Mouse (Mus musculus) forebrain, embryonic 11.5 days (tissue): ENCODE measurements around the gene Rnf207. TPM values are rescaled to one million over a fixed set of nuclear protein-coding genes. Genes with fewer than 3 reads are reported as not detected.

Experiments
- ATAC-seq: fragments of 200-750 bp; cut with Nextera tagmentation; replicated peaks from 2 replicates; pipeline ENCODE4 v1.8.0; 2017; ENCODE audit warnings: moderate TSS enrichment; ENCODE audit not compliant: low FRiP score
- DNase-seq: peaks from one replicate; pipeline ENCODE4 v3.0.0-alpha.2; 2017; ENCODE audit warnings: low spot score
- H3K27ac ChIP-seq: fragments of 300-500 bp; sonication (generic); 2 replicates; pipeline ENCODE4 v1.5.1; 2014; ENCODE audit warnings: low read depth, low read length
- H3K27me3 ChIP-seq: fragments of 300-500 bp; sonication (generic); 2 replicates; pipeline ENCODE4 v1.6.1; 2014; ENCODE audit warnings: mild to moderate bottlenecking, low read length, mixed read lengths; ENCODE audit not compliant: control insufficient read depth, insufficient read depth
- H3K36me3 ChIP-seq: fragments of 300-500 bp; sonication (generic); 2 replicates; pipeline ENCODE4 v1.6.1; 2014; ENCODE audit warnings: mild to moderate bottlenecking, low read length, moderate library complexity, mixed read lengths; ENCODE audit not compliant: control insufficient read depth, insufficient read depth
- H3K4me1 ChIP-seq: fragments of 300-500 bp; sonication (generic); replicated peaks from 2 replicates; pipeline ENCODE4 v1.6.1; 2014; ENCODE audit warnings: low read length, mixed read lengths; ENCODE audit not compliant: control insufficient read depth, insufficient read depth
- H3K4me2 ChIP-seq: fragments of 300-500 bp; sonication (generic); 2 replicates; pipeline ENCODE4 v1.6.1; 2014; ENCODE audit warnings: low read depth, mild to moderate bottlenecking, low read length, moderate library complexity, mixed read lengths; ENCODE audit not compliant: severe bottlenecking
- H3K4me3 ChIP-seq: fragments of 300-500 bp; sonication (generic); 2 replicates; pipeline ENCODE4 v1.5.1; 2014; ENCODE audit warnings: low read depth, low read length
- H3K9ac ChIP-seq: fragments of 300-500 bp; sonication (generic); 2 replicates; pipeline ENCODE4 v1.6.1; 2014; ENCODE audit warnings: low read length
- H3K9me3 ChIP-seq: fragments of 300-500 bp; sonication (generic); 2 replicates; pipeline ENCODE4 v1.6.1; 2016; ENCODE audit warnings: low read length, mixed read lengths; ENCODE audit not compliant: control insufficient read depth
- WGBS: fragments of 180-500 bp; shearing (Covaris S2); extraction: QIAGEN DNeasy Blood & Tissue Kit; methylation state at CpG from one replicate; pipeline ENCODE4 v1.1.7; 2014; 5-methylcytosine and 5-hydroxymethylcytosine counted together
- polyA plus RNA-seq: library from polyadenylated mRNA; unstranded; fragments of >200 nt; fragmentation: Nextera tagmentation; extraction: Ambion mirVana; gene quantifications from 2 replicates; pipeline ENCODE4 v1.2.1, GENCODE M21; 2014

The Rnf207 gene
- polyA plus RNA-seq, 1 experiment from 2014 or later = 0.60 TPM

GRCm38 (mm10) chr4:152350722-152351421 lies 32.1 kb upstream of the Rnf207 start:
- ATAC-seq (no peak), DNase-seq (no peak)
- Histone ChIP-seq H3K9me3 (no peaks in the 10 kb centered on the region), H3K27me3 (peaks cover 2% of the 10 kb centered on the region; the same call in 1 of the 2 replicates), H3K4me3 (no peak overlapping the region), H3K27ac (no peak overlapping the region), H3K4me1 (peaks cover 9% of the 10 kb centered on the region), H3K36me3 (no peaks in the 10 kb centered on the region), H3K4me2 (no peak overlapping the region), H3K9ac (no peak overlapping the region)
- WGBS = 38% methylated on average over 8 of the region's 8 CpGs

DNA sequence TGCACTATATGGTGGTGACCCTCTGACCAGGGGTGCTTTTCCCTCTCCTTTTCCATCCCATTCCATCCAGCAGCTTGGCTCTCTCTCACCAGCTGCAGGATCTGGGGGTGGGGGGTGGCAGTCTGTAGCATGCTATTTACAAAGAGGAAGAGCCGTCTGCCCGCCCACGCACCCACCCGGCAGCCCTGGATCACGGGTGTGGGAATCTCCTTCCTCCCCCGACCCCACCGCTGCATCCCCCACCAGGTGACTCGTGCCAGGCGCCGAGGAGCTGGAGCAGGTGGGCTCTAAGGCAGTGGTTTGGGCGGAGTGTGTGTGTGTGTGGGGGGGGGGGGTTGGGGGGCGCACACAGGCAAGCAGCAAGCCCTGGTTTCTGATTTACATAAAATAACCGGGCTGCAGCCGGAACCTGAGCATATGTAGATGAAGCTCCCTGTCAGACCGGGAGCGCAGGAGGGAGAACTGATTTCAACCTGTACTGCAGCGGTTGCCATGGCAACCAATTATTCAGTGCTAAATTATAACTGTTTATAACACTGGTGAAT lies 31.1 kb upstream of the Rnf207 start:
- H3K4me3 ChIP-seq = no peak overlapping the region
- H3K27me3 ChIP-seq = peaks cover 2% of the 10 kb centered on the region; the same call in 1 of the 2 replicates
- 0 out of 2 replicates have a peak overlapping the region, but pooled peaks have one; percentile 7 for H3K27ac ChIP-seq
- no peaks in the 10 kb centered on the region for H3K9me3 ChIP-seq
- DNase-seq (peak; percentile 48), ATAC-seq (peak; percentile 45; the same call in 1 of the 2 replicates)
- H3K36me3 ChIP-seq = no peaks in the 10 kb centered on the region
- WGBS = 18% methylated on average over 17 of the region's 17 CpGs
- peaks cover 9% of the 10 kb centered on the region for H3K4me1 ChIP-seq
- no peak overlapping the region for H3K9ac ChIP-seq
- no peak overlapping the region for H3K4me2 ChIP-seq

GRCm38 (mm10) chr4:152345120-152345889 lies 26.5 kb upstream of the Rnf207 start:
- WGBS = 62% methylated on average over 7 of the region's 7 CpGs
- H3K9ac ChIP-seq = no peak overlapping the region
- H3K4me2 ChIP-seq = no peak overlapping the region
- DNase-seq (no peak), ATAC-seq (no peak)
- H3K9me3 ChIP-seq = no peaks in the 10 kb centered on the region
- H3K4me1 ChIP-seq = peaks cover 3% of the 10 kb centered on the region
- no peak overlapping the region for H3K27ac ChIP-seq
- H3K27me3 ChIP-seq = peaks cover 9% of the 10 kb centered on the region
- H3K4me3 ChIP-seq = no peak overlapping the region
- no peaks in the 10 kb centered on the region for H3K36me3 ChIP-seq

- Histone ChIP-seq H3K4me1 (peaks cover 2% of the 10 kb centered on the region), H3K4me2 (no peak overlapping the region), H3K27me3 (peaks cover 14% of the 10 kb centered on the region), H3K36me3 (no peaks in the 10 kb centered on the region), H3K9me3 (no peaks in the 10 kb centered on the region), H3K4me3 (no peak overlapping the region), H3K27ac (no peak overlapping the region), H3K9ac (no peak overlapping the region)
- DNase-seq (no peak), ATAC-seq (no peak)
- 72% methylated on average over 7 of the region's 7 CpGs for WGBS
These were observed 25.9 kb upstream of the Rnf207 start for GRCm38 (mm10) chr4:152344651-152345050.

DNA sequence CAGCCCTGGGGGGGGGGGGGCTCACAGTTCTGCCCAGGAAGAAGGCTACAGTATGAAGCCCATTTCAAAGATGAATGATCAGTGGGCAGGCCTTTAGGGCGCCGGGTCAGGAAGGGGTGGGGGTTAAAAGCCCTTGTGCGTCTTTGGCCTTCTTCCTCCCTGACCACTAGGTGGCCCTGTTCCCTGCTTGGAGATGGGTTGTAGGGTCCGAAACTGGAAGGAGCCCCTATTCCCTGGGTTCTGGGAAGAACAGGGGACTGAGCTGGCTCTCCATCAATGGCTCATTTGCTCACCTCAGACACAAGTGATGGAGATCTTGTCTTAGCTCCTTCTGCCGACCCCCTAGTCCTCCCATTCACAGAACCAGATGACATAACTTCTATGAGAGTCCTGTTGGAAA lies 24.5 kb upstream of the Rnf207 start:
- Histone ChIP-seq H3K27ac (no peak overlapping the region), H3K9ac (no peak overlapping the region), H3K4me3 (no peak overlapping the region), H3K36me3 (no peaks in the 10 kb centered on the region), H3K4me2 (no peak overlapping the region), H3K27me3 (peaks cover 25% of the 10 kb centered on the region), H3K9me3 (no peaks in the 10 kb centered on the region), H3K4me1 (peaks cover 12% of the 10 kb centered on the region)
- no peak for ATAC-seq
- WGBS = 15% methylated on average over 5 of the region's 5 CpGs
- peak; percentile 65 for DNase-seq

DNA sequence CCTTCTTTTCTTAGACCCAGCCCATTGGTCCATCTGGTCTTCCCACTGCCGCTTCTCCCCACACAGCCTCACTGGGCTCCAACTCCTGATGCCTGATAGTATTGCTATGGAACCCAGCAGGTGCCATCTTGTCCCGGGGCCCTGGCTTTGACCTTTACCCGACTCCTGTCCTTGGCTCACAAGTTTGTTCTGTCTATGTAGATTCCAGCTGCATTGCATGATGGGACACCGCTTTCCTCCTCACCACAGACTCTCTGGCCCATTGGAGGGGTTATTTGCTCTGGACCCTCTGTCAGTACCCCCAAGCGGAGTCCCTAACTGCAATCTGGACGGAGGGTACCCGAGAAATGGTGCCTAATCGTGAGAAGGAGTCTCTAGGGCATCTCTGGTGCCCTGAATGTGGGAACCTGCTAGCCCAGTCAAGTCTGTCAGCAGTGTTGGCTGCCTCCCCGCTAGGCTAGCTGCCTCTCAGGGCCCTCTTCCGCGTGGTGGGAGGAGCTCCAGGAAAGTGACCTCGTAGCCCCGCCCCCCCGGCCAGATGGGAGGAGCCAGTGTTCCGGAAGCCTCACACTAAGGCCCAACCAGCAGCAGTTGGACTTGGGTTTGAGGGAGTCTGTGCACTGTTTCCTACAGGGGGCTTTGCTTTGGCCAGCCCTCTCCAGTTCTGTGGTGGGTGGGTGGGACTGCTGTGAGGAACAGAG lies 21.9 kb upstream of the Rnf207 start:
- H3K4me1 ChIP-seq = peaks cover 13% of the 10 kb centered on the region
- H3K36me3 ChIP-seq = no peaks in the 10 kb centered on the region; the same call in 1 of the 2 replicates
- DNase-seq (peak; percentile 72), ATAC-seq (0 out of 2 replicates have a peak, but pooled peaks have one; percentile 11)
- no peak overlapping the region for H3K4me3 ChIP-seq
- WGBS = 36% methylated on average over 15 of the region's 15 CpGs
- H3K4me2 ChIP-seq = no peak overlapping the region
- H3K27me3 ChIP-seq = peaks cover 30% of the 10 kb centered on the region
- no peak overlapping the region for H3K27ac ChIP-seq
- H3K9ac ChIP-seq = no peak overlapping the region
- H3K9me3 ChIP-seq = no peaks in the 10 kb centered on the region

DNA sequence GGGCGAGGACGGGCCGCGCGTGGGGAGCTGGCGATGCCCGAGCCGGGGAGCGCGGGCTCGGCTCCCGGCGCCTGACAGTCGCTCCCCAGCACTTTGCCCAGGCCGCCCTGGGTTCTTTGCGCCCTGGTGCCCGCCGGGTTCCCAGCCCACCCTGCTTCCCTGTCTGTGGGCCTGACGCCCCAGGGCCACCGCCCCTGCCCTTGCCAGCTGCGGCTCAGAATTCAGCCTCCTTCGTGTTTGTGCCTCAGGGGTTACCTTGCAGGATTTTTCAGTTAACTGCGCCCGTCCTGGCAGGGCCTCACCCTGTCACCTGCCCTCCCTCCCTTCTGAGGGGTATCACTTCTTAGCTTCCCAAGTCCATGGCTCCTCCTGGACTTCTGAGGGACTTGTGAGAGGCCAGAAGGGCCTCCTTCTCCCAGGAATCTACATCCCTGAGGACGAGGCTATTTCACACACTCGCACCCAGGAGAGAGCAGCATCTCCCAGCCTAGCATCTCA lies 20.5 kb upstream of the Rnf207 start:
- H3K9me3 ChIP-seq = no peaks in the 10 kb centered on the region
- H3K36me3 ChIP-seq = no peaks in the 10 kb centered on the region; the same call in 1 of the 2 replicates
- H3K9ac ChIP-seq = peak overlapping the region; percentile 63
- DNase-seq (no peak), ATAC-seq (no peak)
- no peak overlapping the region for H3K27ac ChIP-seq
- peaks cover 30% of the 10 kb centered on the region for H3K27me3 ChIP-seq
- 1% methylated on average over 26 of the region's 26 CpGs for WGBS
- H3K4me2 ChIP-seq = peak overlapping the region; percentile 100
- H3K4me3 ChIP-seq = peak overlapping the region; percentile 60
- H3K4me1 ChIP-seq = peaks cover 13% of the 10 kb centered on the region
